Mouse (Mus musculus): Measurements from ENCODE around the gene Tbce.
"Not testable (repeated sequence)": the region's sequence is repeated elsewhere in the genome, so short reads cannot be mapped to it uniquely, and the experiment has no call there.

The Tbce gene

GRCm38 (mm10) chr13:14039292-14039965, at the start of gene Tbce:
Gene Tbce (minus strand): TSS chr13:14039638.
- DNase-seq: peak; percentile 92

- no peak for DNase-seq
These were observed 49.2 kb upstream of the Tbce start for GRCm38 (mm10) chr13:14088669-14089068.

GRCm38 (mm10) chr13:14075326-14075725, 35.9 kb upstream of the Tbce start:
- no peak for DNase-seq

- no peak for DNase-seq
These were observed 34.9 kb upstream of the Tbce start for GRCm38 (mm10) chr13:14074371-14074770.

- no peak for DNase-seq
These were observed 29.9 kb upstream of the Tbce start for GRCm38 (mm10) chr13:14069291-14069690.

- DNase-seq: no peak
These were observed 28.6 kb upstream of the Tbce start for GRCm38 (mm10) chr13:14068035-14068434.

- DNase-seq: no peak
These were observed 26.3 kb upstream of the Tbce start for GRCm38 (mm10) chr13:14065701-14066100.

GRCm38 (mm10) chr13:14065028-14065380, 25.6 kb upstream of the Tbce start:
- DNase-seq: no peak

- peak; percentile 38 for DNase-seq
These were observed 25.0 kb upstream of the Tbce start for GRCm38 (mm10) chr13:14064341-14065027.

GRCm38 (mm10) chr13:14063942-14064271, 24.5 kb upstream of the Tbce start:
- no peak for DNase-seq

- DNase-seq: peak; percentile 96
These were observed 23.8 kb upstream of the Tbce start, which contains the start of the genes Arid4b and Ggps1 for GRCm38 (mm10) chr13:14063013-14063941. Gene Arid4b (plus strand): TSS chr13:14063232. Gene Ggps1 (minus strand): TSS chr13:14063488.

GRCm38 (mm10) chr13:14062209-14063012, 23.0 kb upstream of the Tbce start:
- no peak for DNase-seq

- no peak for DNase-seq
These were observed 20.1 kb upstream of the Tbce start for GRCm38 (mm10) chr13:14059582-14059981.

GRCm38 (mm10) chr13:14056801-14057200, 17.4 kb upstream of the Tbce start:
- no peak for DNase-seq

- no peak for DNase-seq
These were observed 10.4 kb upstream of the Tbce start for GRCm38 (mm10) chr13:14049878-14050277.

- no peak for DNase-seq
These were observed 5.1 kb upstream of the Tbce start for GRCm38 (mm10) chr13:14044521-14044920.

GRCm38 (mm10) chr13:14043851-14044250, 4.4 kb upstream of the Tbce start:
- no peak for DNase-seq

GRCm38 (mm10) chr13:14040186-14040585, 748 bp upstream of the Tbce start:
- no peak for DNase-seq

- no peak for DNase-seq
These were observed 537 bp downstream of the Tbce start for GRCm38 (mm10) chr13:14038911-14039291.

- DNase-seq: no peak
These were observed 3.4 kb downstream of the Tbce start for GRCm38 (mm10) chr13:14035875-14036630.

- DNase-seq: not testable (repeated sequence)
These were observed 4.1 kb downstream of the Tbce start for GRCm38 (mm10) chr13:14035352-14035751.

- no peak for DNase-seq
These were observed 5.4 kb downstream of the Tbce start for GRCm38 (mm10) chr13:14034073-14034348.
